Mouse (Mus musculus) adrenal gland, postnatal 36 days (tissue): ENCODE results near the gene Tomm70a. TPM values are rescaled to one million over a fixed set of nuclear protein-coding genes. Genes with fewer than 3 reads are reported as not detected.

Experiments used
- DNase-seq, 2 experiments: peaks; one replicate each; pipeline ENCODE4 v3.0.0; 2021; ENCODE audit warnings: mixed read lengths in 1 of 2
- total RNA-seq, 2 experiments: library from RNA; stranded (reverse); gene quantifications; 2 replicates each; pipeline ENCODE4 v1.2.3; 2021

Tomm70a gene
- total RNA-seq, 2 experiments from 2014 or later: 56.3 to 59.2 TPM

DNA sequence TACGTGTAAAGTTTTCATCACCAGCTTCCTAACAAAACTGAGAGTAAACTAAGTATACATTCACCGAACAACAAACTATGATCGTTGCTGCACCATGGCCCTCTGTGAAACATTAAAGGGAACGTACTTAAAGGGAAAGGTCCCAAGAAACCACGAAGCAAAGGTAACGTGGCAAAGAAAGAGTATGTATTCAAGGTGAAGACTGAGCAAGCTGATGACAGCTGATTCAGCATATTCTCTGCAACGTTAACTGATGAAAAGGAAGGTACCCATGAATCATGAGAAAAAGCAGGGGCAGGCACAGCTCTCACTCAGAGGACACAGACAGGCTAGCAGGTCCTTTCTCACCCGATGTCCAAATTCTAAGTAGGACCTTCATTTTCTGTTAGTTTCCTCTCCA lies 68.9 kb downstream of the Tomm70a start:
- DNase-seq: no peak

- no peak for DNase-seq
These were observed 69.7 kb downstream of the Tomm70a start for GRCm38 (mm10) chr16:57191214-57191613.

DNA sequence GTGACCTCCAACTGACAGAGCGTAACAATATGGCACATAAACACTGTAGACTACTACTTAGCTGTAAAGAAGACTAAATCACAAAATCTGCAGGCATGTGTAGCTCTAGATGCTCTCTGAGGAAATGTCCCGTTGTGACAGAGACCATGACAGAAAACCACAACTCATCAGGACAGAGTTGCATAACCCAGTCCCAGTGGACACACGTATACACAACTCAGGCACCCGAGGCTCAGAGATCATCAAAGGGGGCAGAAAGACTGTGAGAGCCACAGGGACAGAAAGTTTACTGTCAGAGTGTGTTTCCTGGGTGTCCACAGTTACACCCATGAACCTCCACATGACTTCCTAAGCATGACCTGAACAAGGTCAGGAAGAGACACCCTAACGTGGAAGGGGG lies 75.1 kb downstream of the Tomm70a start:
- DNase-seq: no peak

DNA sequence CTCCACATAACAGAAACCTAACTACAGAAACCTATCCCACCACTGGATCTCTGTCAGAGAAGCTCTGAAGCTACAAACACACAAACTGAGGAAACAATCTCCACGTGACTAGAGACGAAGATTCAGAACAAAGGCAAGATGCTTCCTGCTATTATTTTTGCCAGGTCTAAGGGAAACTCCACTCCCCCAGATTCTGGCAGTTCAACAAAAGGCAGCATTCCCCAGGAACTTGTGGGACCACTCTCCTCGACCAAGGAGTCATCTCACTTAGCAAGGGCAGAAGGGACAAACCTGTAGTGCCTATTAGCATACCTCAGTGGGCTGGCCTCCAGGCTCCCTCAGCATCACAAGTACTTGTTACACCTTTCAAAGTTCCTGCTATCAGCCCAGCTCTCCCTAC lies 75.8 kb downstream of the Tomm70a start:
- no peak for DNase-seq

Other genes starting within 250 kb of the Tomm70a start
- gene Tmem45a, start 235.5 kb upstream of the Tomm70a start, total RNA-seq: 1 to 10 TPM; 3.0 to 7.6 TPM
- gene Lnp1, start 193.6 kb upstream of the Tomm70a start, total RNA-seq: not detected
- not detected for gene Tmem45a2, start 50.3 kb upstream of the Tomm70a start, total RNA-seq
- gene Nit2, start 45.6 kb downstream of the Tomm70a start, total RNA-seq: 10 to 100 TPM; 35.0 to 53.6 TPM
- gene Tbc1d23, start 109.8 kb downstream of the Tomm70a start, total RNA-seq: 10 to 100 TPM; 35.0 to 40.0 TPM
- not detected for gene Tmem30c, start 171.2 kb downstream of the Tomm70a start, total RNA-seq
- 10 to 100 TPM; 16.9 to 25.5 TPM for gene Filip1l, start 231.4 kb downstream of the Tomm70a start, total RNA-seq